Mouse (Mus musculus) cortical plate, adult 2 months (tissue): ENCODE measurements around the gene Ccdc85b.

Experiments used
- CTCF ChIP-seq: fragments of 200-500 bp; IDR thresholded peaks from 2 replicates; pipeline ENCODE4 v1.5.1; 2011; ENCODE audit warnings: mild to moderate bottlenecking, control low read depth, low read length; ENCODE audit not compliant: insufficient read depth; ENCODE audit errors: extremely low read depth
- POLR2A ChIP-seq: fragments of 200-500 bp; IDR thresholded peaks from 2 replicates; pipeline ENCODE4 v1.6.1; 2011; ENCODE audit warnings: mild to moderate bottlenecking, low read length, control low read depth; ENCODE audit not compliant: insufficient read depth; ENCODE audit errors: extremely low read depth

DNA sequence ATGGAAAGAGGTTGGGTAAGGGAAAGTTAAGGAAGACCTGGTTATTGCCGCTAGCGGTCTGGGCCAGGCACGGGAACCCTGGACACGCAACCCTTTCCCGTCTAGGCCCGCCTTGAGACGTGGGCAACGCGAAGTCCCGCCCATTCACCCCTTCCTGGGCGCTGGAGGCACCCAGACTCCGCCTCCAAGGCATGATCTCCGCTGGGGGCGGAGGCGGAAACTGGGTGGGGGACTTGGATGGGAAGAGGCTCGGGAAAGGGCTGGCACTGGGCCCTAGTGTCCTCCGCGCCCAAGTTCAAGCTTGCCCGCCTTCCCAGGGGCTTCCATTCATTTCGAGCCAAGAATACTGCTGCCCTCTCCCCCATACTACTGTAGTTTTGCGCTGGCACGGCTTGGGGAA lies 16.0 kb upstream of the Ccdc85b start, which contains the start of gene Efemp2:
- TF ChIP-seq POLR2A (peak; percentile 25; the same call in 1 of the 2 replicates), CTCF (no peak)
